Mouse (Mus musculus): ENCODE data around the gene Ffar2.

The Ffar2 gene

GRCm38 (mm10) chr7:30821532-30821931, 2.0 kb downstream of the Ffar2 start:
- in situ Hi-C loops (cut with MboI, MseI): no loop called here

- in situ Hi-C loops (cut with MboI, MseI): no loop called here
Measured at GRCm38 (mm10) chr7:30820854-30821445, 2.6 kb downstream of the Ffar2 start.

GRCm38 (mm10) chr7:30820131-30820530, 3.4 kb downstream of the Ffar2 start:
- in situ Hi-C loops (cut with MboI, MseI): no loop called here

- in situ Hi-C loops (cut with MboI, MseI): loop anchor here (5.0 kb wide), 1 partner anchor 50 kb away; the partner anchor contains the start of gene Ffar1
Measured at GRCm38 (mm10) chr7:30812291-30812807, 11.2 kb downstream of the Ffar2 start.

GRCm38 (mm10) chr7:30811757-30812290, 11.8 kb downstream of the Ffar2 start:
- in situ Hi-C loops (cut with MboI, MseI): loop anchor here (5.0 kb wide), 1 partner anchor 50 kb away; the partner anchor contains the start of gene Ffar1

- in situ Hi-C loops (cut with MboI, MseI): loop anchor here (5.0 kb wide), 1 partner anchor 52 kb away; the partner anchor contains the start of gene Ffar1
Measured at GRCm38 (mm10) chr7:30810319-30810718, 13.3 kb downstream of the Ffar2 start.

GRCm38 (mm10) chr7:30805924-30806323, 17.7 kb downstream of the Ffar2 start:
- in situ Hi-C loops (cut with MboI, MseI): no loop called here

GRCm38 (mm10) chr7:30804026-30804715, 19.4 kb downstream of the Ffar2 start:
- in situ Hi-C loops (cut with MboI, MseI): no loop called here

GRCm38 (mm10) chr7:30803256-30803655, 20.3 kb downstream of the Ffar2 start:
- in situ Hi-C loops (cut with MboI, MseI): no loop called here

GRCm38 (mm10) chr7:30800653-30801052, 22.9 kb downstream of the Ffar2 start:
- in situ Hi-C loops (cut with MboI, MseI): no loop called here

GRCm38 (mm10) chr7:30796790-30797189, 26.8 kb downstream of the Ffar2 start:
- in situ Hi-C loops (cut with MboI, MseI): no loop called here

- in situ Hi-C loops (cut with MboI, MseI): no loop called here
Measured at GRCm38 (mm10) chr7:30794921-30795320, 28.7 kb downstream of the Ffar2 start.

GRCm38 (mm10) chr7:30791921-30792320, 31.7 kb downstream of the Ffar2 start:
- in situ Hi-C loops (cut with MboI, MseI): no loop called here

GRCm38 (mm10) chr7:30790141-30790540, 33.4 kb downstream of the Ffar2 start:
- in situ Hi-C loops (cut with MboI, MseI): no loop called here

GRCm38 (mm10) chr7:30787377-30788022, 36.1 kb downstream of the Ffar2 start, which contains the start of gene Krtdap:
Gene Krtdap (plus strand): TSS chr7:30787896.
- in situ Hi-C loops (cut with MboI, MseI): no loop called here

- in situ Hi-C loops (cut with MboI, MseI): no loop called here
Measured at GRCm38 (mm10) chr7:30785721-30786546, 37.6 kb downstream of the Ffar2 start.

- in situ Hi-C loops (cut with MboI, MseI): no loop called here
Measured at GRCm38 (mm10) chr7:30785154-30785553, 38.4 kb downstream of the Ffar2 start.

GRCm38 (mm10) chr7:30782658-30783057, 40.9 kb downstream of the Ffar2 start:
- in situ Hi-C loops (cut with MboI, MseI): no loop called here

- in situ Hi-C loops (cut with MboI, MseI): no loop called here
Measured at GRCm38 (mm10) chr7:30781792-30782191, 41.8 kb downstream of the Ffar2 start.

- in situ Hi-C loops (cut with MboI, MseI): no loop called here
Measured at GRCm38 (mm10) chr7:30777911-30778310, 45.7 kb downstream of the Ffar2 start.

GRCm38 (mm10) chr7:30777081-30777579, 46.4 kb downstream of the Ffar2 start:
- in situ Hi-C loops (cut with MboI, MseI): no loop called here
